Mouse (Mus musculus): ENCODE data around the gene Clp1. TPM values are rescaled to one million over a fixed set of nuclear protein-coding genes. Genes with fewer than 3 reads are reported as not detected.

The Clp1 gene
- polyA plus RNA-seq (2016; fragmentation: Nextera tagmentation; extraction: Ambion mirVana), result 49.6 and 53.6 TPM in 2 replicates

DNA sequence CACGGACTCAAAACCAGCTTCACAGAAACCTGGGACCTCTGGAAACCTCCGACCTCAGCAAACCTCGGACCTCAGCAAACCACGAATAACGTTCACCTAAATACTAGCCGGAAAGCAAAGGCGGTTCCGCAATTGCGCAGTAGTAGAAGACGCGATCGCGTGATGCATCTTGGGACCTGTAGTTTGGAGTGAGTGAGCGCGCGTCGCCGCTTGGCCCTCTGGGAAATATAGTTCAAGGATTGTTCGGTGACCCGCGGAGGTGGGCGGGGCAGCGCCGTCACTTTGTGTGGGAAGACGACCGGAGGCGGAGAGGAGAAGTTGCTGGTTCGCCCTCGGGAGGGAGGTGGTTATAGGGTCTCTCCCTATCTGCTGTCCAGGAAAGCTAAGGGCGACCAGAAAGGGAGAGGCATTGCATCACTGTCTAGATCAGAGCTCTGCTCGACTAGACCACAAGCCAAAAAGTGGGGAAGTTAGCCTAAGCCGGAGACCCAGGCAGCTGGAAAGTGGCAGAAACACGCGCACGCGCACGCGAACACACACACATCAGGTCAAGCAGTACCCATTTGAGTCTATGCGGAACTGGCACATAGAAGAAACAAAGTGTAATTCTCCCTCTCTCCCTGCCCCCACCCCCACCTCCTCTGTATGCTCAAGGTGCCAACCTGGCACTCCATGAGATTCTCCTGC, at the start of gene Clp1:
TSS of gene Clp1 (minus strand) at position 179 of the 687 bp plus-strand sequence.
- Histone ChIP-seq H3K27me3 (ENCODE audit: insufficient read depth, poor library complexity, severe bottlenecking) (no peaks in the 10 kb centered on the region), H3K9me3 (no peaks in the 10 kb centered on the region), H3K4me3 (peak within 1 kb of the TSS; percentile 68), H3K27ac (peak within 1 kb of the TSS; percentile 90), H3K4me1 (replicated peaks) (peaks cover 26% of the 10 kb centered on the region), H3K36me3 (peaks cover 34% of the 10 kb centered on the region)
- under 1% methylated on average over 39 of the region's 39 CpGs for WGBS
- DNase-seq (ENCODE audit: low spot score), result peak; percentile 97

DNA sequence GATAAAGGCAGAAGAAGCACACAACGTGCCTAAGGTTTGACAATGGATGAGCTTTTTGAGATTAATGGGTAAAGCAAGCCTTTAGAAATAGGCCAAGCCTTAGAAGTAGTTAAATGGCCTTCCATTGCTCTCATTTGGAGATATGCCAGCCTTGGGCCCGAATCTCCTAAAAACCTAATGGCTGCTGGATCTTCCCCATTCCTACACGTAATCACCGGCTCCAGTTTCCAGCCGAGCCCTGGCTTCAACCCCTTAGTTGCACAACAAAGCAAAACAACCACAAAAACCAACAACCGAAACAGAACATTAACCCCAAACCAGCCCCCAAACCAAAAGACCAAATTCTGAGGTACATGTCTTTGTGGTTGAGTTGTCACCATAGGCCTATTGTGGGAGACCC, 48.5 kb upstream of the Clp1 start:
- Histone ChIP-seq H3K4me1 (replicated peaks) (peaks cover 29% of the 10 kb centered on the region), H3K9me3 (no peaks in the 10 kb centered on the region), H3K27me3 (ENCODE audit: insufficient read depth, poor library complexity, severe bottlenecking) (no peaks in the 10 kb centered on the region), H3K36me3 (no peaks in the 10 kb centered on the region), H3K4me3 (no peak overlapping the region; the same call in 1 of the 2 replicates), H3K27ac (peak overlapping the region; percentile 87)
- WGBS, result 84% methylated on average over 6 of the region's 6 CpGs
- DNase-seq (ENCODE audit: low spot score), result no peak

GRCm38 (mm10) chr2:84775241-84775640, 48.1 kb upstream of the Clp1 start, which contains the start of gene Serping1:
TSS of gene Serping1 (minus strand) at chr2:84775444.
- 58% methylated on average over 9 of the region's 9 CpGs for WGBS
- peak; percentile 40 for DNase-seq (ENCODE audit: low spot score)
- H3K9me3 ChIP-seq, result no peaks in the 10 kb centered on the region
- H3K4me1 ChIP-seq (replicated peaks), result peaks cover 29% of the 10 kb centered on the region
- 0 out of 2 replicates have a peak, but pooled peaks cover 3% of the 10 kb centered on the region for H3K36me3 ChIP-seq
- H3K27me3 ChIP-seq (ENCODE audit: insufficient read depth, poor library complexity, severe bottlenecking), result no peaks in the 10 kb centered on the region
- peak within 1 kb of the TSS; percentile 44 for H3K4me3 ChIP-seq
- peak within 1 kb of the TSS; percentile 87 for H3K27ac ChIP-seq

- 0 out of 2 replicates have a peak, but pooled peaks cover 3% of the 10 kb centered on the region for H3K36me3 ChIP-seq
- H3K27me3 ChIP-seq (ENCODE audit: insufficient read depth, poor library complexity, severe bottlenecking), result no peaks in the 10 kb centered on the region
- peak overlapping the region; percentile 44 for H3K4me3 ChIP-seq
- peak; percentile 91 for DNase-seq (ENCODE audit: low spot score)
- peaks cover 29% of the 10 kb centered on the region for H3K4me1 ChIP-seq (replicated peaks)
- WGBS, result under 1% methylated on average over 15 of the region's 15 CpGs
- peak overlapping the region; percentile 87 for H3K27ac ChIP-seq
- H3K9me3 ChIP-seq, result no peaks in the 10 kb centered on the region
Measured at GRCm38 (mm10) chr2:84774751-84775150, 47.6 kb upstream of the Clp1 start.

DNA sequence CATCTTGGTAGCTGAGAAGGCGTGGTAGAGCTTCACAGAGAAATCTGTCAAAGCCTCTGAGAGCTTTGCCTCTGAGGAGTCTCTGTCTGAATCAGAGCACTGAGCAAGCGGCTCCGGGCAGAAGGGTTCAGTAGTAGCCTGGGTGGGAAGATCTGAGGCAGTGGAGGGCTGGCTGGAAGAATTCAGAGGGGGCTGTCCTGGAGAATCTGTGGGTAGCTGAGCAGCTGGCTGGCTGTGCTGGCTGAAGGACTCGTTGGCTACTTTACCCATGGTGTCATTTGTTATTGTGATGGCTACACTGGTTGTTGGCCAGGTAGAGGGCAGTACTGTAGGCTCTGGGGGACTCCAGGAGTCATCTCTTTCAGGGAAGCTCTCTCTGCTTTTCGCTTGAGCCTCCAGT, 46.0 kb upstream of the Clp1 start:
- Histone ChIP-seq H3K9me3 (no peaks in the 10 kb centered on the region), H3K36me3 (0 out of 2 replicates have a peak, but pooled peaks cover 3% of the 10 kb centered on the region), H3K4me1 (replicated peaks) (peaks cover 29% of the 10 kb centered on the region), H3K27ac (peak overlapping the region; percentile 87), H3K27me3 (ENCODE audit: insufficient read depth, poor library complexity, severe bottlenecking) (no peaks in the 10 kb centered on the region), H3K4me3 (no peak overlapping the region)
- DNase-seq (ENCODE audit: low spot score), result no peak
- WGBS, result 76% methylated on average over 5 of the region's 5 CpGs

DNA sequence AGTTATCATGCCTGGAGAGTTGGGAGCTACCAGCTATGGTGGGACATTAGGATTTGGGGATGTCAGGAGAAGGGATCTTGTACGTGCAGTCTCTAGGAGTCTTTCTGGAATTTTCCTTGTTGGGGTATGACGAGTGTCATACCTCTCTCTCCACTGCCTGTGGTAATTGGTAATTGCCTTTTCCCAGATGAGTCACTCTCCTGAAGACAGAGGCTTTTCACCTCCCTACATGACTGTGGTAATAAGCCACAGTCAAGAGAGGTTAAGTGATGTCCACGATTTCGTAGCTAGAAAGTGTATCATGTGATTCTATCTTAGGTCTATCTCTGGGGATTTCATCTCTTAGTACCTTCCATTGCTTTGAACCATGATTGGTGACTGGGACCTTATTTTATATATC, 45.3 kb upstream of the Clp1 start:
- Histone ChIP-seq H3K9me3 (no peaks in the 10 kb centered on the region), H3K36me3 (0 out of 2 replicates have a peak, but pooled peaks cover 3% of the 10 kb centered on the region), H3K4me3 (no peak overlapping the region), H3K4me1 (replicated peaks) (peaks cover 29% of the 10 kb centered on the region), H3K27ac (no peak overlapping the region), H3K27me3 (ENCODE audit: insufficient read depth, poor library complexity, severe bottlenecking) (no peaks in the 10 kb centered on the region)
- DNase-seq (ENCODE audit: low spot score), result no peak
- 86% methylated on average over 4 of the region's 4 CpGs for WGBS

DNA sequence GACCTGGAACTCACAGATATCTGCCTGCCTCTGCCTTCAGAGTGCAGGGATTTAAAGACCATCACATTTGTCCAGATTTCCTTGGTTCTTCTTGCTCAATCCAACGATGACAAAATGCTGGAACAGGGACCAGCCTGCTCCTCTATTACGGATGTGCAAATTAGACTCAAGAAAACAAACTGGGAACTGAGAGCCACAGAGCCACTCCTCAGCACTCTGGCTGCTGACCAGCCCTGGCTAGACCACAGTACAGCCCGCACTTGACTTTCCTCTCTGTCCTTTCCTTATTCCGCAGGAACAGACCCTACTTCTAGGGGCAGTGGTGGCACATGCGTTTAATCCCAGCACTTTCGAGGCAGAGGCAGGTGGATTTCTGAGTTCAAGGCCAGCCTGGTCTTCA, 43.4 kb upstream of the Clp1 start:
- Histone ChIP-seq H3K27ac (no peak overlapping the region; the same call in 1 of the 2 replicates), H3K4me3 (no peak overlapping the region), H3K4me1 (replicated peaks) (peaks cover 25% of the 10 kb centered on the region), H3K27me3 (ENCODE audit: insufficient read depth, poor library complexity, severe bottlenecking) (no peaks in the 10 kb centered on the region), H3K36me3 (peaks cover 4% of the 10 kb centered on the region), H3K9me3 (no peaks in the 10 kb centered on the region)
- DNase-seq (ENCODE audit: low spot score), result no peak
- 77% methylated on average over 6 of the region's 6 CpGs for WGBS

- H3K4me3 ChIP-seq, result no peak overlapping the region
- no peak overlapping the region for H3K27ac ChIP-seq
- no peaks in the 10 kb centered on the region for H3K27me3 ChIP-seq (ENCODE audit: insufficient read depth, poor library complexity, severe bottlenecking)
- peaks cover 13% of the 10 kb centered on the region for H3K36me3 ChIP-seq
- WGBS, result 72% methylated on average over 1 of the region's 1 CpGs
- H3K9me3 ChIP-seq, result no peaks in the 10 kb centered on the region
- no peak for DNase-seq (ENCODE audit: low spot score)
- 0 out of 2 replicates have a peak, but pooled peaks cover 2% of the 10 kb centered on the region for H3K4me1 ChIP-seq (replicated peaks)
Measured at GRCm38 (mm10) chr2:84762818-84763217, 35.7 kb upstream of the Clp1 start.

- H3K4me3 ChIP-seq, result no peak overlapping the region
- no peaks in the 10 kb centered on the region for H3K9me3 ChIP-seq
- no peak for DNase-seq (ENCODE audit: low spot score)
- WGBS, result 56% methylated on average over 4 of the region's 4 CpGs
- H3K27me3 ChIP-seq (ENCODE audit: insufficient read depth, poor library complexity, severe bottlenecking), result no peaks in the 10 kb centered on the region
- H3K36me3 ChIP-seq, result peaks cover 13% of the 10 kb centered on the region
- peaks cover 5% of the 10 kb centered on the region; the same call in 1 of the 2 replicates for H3K4me1 ChIP-seq (replicated peaks)
- no peak overlapping the region for H3K27ac ChIP-seq
Measured at GRCm38 (mm10) chr2:84762295-84762694, 35.1 kb upstream of the Clp1 start.

GRCm38 (mm10) chr2:84761840-84762239, 34.7 kb upstream of the Clp1 start:
- no peak overlapping the region for H3K27ac ChIP-seq
- no peak for DNase-seq (ENCODE audit: low spot score)
- H3K36me3 ChIP-seq, result peaks cover 13% of the 10 kb centered on the region
- peaks cover 9% of the 10 kb centered on the region; the same call in 1 of the 2 replicates for H3K4me1 ChIP-seq (replicated peaks)
- H3K4me3 ChIP-seq, result no peak overlapping the region
- 89% methylated on average over 1 of the region's 1 CpGs for WGBS
- H3K9me3 ChIP-seq, result no peaks in the 10 kb centered on the region
- H3K27me3 ChIP-seq (ENCODE audit: insufficient read depth, poor library complexity, severe bottlenecking), result no peaks in the 10 kb centered on the region

GRCm38 (mm10) chr2:84761309-84761708, 34.2 kb upstream of the Clp1 start:
- no peak overlapping the region for H3K27ac ChIP-seq
- DNase-seq (ENCODE audit: low spot score), result no peak
- peaks cover 11% of the 10 kb centered on the region; the same call in 1 of the 2 replicates for H3K4me1 ChIP-seq (replicated peaks)
- H3K27me3 ChIP-seq (ENCODE audit: insufficient read depth, poor library complexity, severe bottlenecking), result no peaks in the 10 kb centered on the region
- WGBS, result 85% methylated on average over 3 of the region's 3 CpGs
- no peaks in the 10 kb centered on the region for H3K9me3 ChIP-seq
- no peak overlapping the region for H3K4me3 ChIP-seq
- peaks cover 13% of the 10 kb centered on the region for H3K36me3 ChIP-seq

DNA sequence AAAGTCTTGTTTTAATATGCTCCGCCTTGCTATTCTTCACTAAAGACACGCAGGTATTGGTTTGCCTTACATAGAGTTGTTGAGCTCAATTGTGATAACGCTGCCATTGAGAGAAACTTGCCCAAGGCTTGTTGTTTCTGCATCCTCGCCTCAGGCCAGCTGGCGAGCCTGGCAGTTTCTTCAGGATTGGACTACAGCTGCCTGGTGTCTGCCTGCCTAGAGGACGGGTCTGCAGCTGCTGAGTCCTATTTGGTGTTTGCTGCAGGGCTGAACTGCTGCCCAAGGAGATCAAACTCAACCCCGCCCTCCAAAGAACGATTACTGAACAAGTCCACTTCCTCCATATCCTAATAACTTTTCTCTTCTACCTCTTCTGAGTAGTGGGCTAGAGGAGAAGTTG, 33.6 kb upstream of the Clp1 start:
- DNase-seq (ENCODE audit: low spot score), result no peak
- WGBS, result 74% methylated on average over 8 of the region's 8 CpGs
- H3K9me3 ChIP-seq, result no peaks in the 10 kb centered on the region
- H3K27me3 ChIP-seq (ENCODE audit: insufficient read depth, poor library complexity, severe bottlenecking), result no peaks in the 10 kb centered on the region
- H3K36me3 ChIP-seq, result peaks cover 13% of the 10 kb centered on the region
- no peak overlapping the region for H3K27ac ChIP-seq
- H3K4me3 ChIP-seq, result no peak overlapping the region
- peaks cover 11% of the 10 kb centered on the region; the same call in 1 of the 2 replicates for H3K4me1 ChIP-seq (replicated peaks)

DNA sequence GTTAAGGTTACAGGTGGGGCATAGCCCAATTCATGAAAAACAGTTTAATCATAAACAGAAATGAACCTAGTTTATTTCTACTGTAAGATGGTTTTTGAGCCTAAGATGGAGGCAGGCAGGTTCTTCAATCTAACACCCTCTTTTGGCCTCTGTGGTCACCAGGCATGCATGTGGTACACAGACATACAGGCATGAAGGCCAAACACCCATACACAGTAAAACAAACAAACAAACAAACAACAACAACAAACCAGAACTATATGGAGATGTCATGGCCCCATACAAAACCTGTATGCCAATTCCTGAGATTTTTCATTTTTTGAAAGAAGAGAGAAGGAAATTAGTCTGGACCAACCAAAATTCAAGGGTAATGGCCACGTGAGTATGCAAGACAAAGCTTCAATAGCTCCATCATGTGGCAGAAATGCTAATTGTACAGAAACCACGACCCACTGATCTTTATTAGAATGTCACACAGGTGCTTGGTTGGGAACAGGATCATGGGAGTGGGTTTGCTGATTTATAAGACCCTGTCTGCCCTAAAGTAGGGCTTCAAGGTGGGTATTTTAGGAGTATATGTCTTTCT, 31.5 kb upstream of the Clp1 start:
- peaks cover 11% of the 10 kb centered on the region; the same call in 1 of the 2 replicates for H3K4me1 ChIP-seq (replicated peaks)
- H3K27me3 ChIP-seq (ENCODE audit: insufficient read depth, poor library complexity, severe bottlenecking), result no peaks in the 10 kb centered on the region
- H3K4me3 ChIP-seq, result no peak overlapping the region
- no peak overlapping the region for H3K27ac ChIP-seq
- H3K9me3 ChIP-seq, result no peaks in the 10 kb centered on the region
- peak; percentile 23 for DNase-seq (ENCODE audit: low spot score)
- no peaks in the 10 kb centered on the region for H3K36me3 ChIP-seq
- WGBS, result 2% methylated on average over 2 of the region's 2 CpGs
